Mouse (Mus musculus): ENCODE data around the gene Cideb.

Gene Cideb

GRCm38 (mm10) chr14:55721700-55722437 is 36.4 kb downstream of the Cideb start, which contains the start of gene Rabggta:
Gene Rabggta (minus strand): TSS chr14:55722263.
- DNase-seq = peak; percentile 99

DNA sequence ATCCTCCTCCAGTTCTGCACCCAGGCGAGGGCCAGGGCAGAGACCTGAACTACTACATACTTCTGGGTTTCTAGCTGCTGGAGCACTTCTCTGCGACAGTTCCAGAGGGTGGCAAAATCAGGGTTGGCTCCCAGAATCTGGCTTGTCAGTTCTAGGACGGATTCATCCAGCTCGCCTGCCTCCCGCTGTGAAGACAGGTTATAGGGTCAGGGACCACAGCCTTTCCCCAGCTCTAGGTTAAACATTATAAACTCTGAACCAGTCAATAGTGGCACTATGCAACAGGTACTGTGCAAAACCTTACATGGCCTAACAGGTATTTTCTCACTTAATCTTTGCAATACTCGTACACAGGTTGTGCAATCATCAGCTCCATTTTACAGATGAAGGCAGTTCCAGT is 37.2 kb downstream of the Cideb start:
- no peak for DNase-seq

DNA sequence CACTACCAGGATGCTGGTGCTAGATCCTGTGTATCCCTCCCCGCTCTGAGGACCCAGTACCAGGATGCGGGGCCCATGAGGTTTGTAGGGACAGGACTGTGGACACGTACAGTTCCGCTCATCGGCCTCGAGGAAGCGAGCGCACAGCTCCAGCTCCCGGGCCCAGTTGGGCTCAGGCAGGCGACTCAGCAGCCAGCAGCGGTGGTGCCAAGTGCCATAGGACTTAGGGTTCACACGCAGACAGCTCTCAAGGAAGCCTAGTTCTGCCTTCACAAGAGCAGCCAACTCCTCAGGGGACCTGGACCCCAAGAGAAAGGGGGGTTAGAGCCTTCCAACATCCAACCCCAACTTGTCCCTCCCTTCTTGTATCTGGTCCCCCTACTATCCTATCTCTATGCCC is 37.6 kb downstream of the Cideb start:
- DNase-seq = no peak

DNA sequence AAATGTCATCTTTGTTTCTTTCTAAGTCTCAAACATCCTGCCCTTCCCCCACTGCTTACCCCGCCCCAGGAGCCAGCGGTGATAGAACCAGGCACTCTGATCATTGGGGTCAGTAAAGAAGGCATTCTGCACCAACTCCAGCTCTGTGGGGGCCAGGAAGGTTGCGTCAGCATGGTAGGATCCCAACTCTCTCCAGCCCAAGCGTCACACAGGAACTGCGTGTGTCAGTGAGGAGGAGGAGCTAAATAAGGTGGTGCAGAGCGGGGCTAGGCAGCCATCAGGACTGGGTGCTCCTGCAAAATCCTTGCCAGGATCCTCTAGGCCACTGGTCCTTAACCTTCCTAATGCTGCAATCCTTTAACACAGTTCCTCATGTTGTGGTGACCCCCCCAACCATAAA is 38.5 kb downstream of the Cideb start:
- DNase-seq = peak; percentile 83

GRCm38 (mm10) chr14:55716884-55717283 is 41.4 kb downstream of the Cideb start:
- DNase-seq = peak; percentile 81

GRCm38 (mm10) chr14:55716271-55716670 is 42.0 kb downstream of the Cideb start:
- peak; percentile 85 for DNase-seq

DNA sequence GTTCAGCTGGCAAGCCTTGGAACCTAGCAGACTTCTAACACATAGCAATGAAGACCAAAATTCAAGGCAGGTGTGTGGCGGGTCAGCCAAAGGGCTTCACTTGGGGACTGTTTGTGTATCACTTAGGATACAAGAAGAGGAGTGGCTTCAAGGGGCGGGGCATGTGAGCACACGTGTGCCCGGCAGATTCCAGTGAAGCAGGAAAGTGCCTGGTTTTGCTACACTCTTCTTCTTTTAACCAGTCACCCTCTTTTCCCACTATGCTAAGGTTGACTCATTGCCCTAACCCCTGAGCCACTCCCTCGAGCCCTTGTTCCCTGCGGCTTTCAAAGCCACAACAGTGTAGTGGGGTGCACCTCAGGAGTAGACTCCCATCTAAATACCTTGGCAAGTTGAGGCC is 43.4 kb downstream of the Cideb start:
- DNase-seq = peak; percentile 82

- no peak for DNase-seq
Measured at GRCm38 (mm10) chr14:55713729-55714122, 44.5 kb downstream of the Cideb start, which contains the start of gene Tgm1. Gene Tgm1 (minus strand): TSS chr14:55713926.

DNA sequence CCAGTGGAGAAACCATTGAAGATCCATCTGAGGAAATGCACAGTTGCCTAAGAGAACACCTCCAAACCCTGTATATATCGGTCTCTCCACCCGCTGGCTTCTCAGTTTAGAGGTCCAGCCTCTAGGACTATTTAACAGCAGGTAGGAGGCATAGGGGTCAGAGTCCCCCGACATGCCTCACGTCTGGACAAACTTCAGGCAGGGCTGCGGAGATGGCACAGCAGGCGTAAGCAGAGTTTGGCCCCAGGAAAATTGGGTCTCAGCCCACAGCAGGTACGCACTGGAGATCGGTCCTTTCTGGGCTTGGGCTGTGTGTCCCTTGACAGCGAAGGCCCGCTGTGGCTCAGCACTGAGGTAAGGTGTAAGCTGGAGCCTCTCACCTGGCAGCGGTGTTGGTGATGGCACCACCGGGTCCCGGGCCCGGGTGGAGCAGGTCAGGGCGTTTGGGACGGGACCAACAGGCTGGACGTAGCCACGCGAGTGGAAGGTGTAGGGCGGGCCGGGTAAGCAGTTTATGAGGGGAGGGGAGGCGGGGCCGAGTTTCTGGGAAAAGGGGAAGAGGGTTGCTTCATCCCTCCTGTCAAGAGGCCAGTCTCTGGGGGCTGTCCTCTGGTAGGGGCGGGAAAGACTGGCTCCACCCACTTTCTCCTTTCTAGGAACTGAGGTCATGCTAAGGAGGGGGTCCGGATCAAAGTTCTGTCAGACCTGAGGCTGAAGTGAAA is 45.1 kb downstream of the Cideb start:
- peak; percentile 97 for DNase-seq

- DNase-seq = no peak
Measured at GRCm38 (mm10) chr14:55711786-55712185, 46.5 kb downstream of the Cideb start.

GRCm38 (mm10) chr14:55709509-55709908 is 48.7 kb downstream of the Cideb start:
- no peak for DNase-seq

DNA sequence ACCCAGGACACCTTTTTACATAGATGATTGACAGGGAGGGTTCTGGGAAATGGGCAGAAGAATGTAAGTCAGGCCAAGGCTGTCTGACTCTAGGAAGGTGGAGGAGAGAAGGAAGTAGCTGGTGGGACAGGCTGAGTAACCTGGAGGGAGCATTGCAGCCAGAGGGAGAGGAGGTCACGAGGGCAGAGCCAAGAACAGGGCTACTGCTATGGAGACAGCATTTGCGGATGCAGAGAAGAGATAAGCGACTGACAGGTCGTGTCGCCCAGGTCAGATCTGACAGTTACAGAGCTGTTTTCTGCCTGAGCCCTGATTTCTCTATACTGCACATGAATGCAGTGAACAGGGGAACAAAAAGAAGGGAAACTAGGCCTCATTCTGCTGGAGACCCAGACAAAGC is 50.9 kb downstream of the Cideb start:
- DNase-seq = no peak

DNA sequence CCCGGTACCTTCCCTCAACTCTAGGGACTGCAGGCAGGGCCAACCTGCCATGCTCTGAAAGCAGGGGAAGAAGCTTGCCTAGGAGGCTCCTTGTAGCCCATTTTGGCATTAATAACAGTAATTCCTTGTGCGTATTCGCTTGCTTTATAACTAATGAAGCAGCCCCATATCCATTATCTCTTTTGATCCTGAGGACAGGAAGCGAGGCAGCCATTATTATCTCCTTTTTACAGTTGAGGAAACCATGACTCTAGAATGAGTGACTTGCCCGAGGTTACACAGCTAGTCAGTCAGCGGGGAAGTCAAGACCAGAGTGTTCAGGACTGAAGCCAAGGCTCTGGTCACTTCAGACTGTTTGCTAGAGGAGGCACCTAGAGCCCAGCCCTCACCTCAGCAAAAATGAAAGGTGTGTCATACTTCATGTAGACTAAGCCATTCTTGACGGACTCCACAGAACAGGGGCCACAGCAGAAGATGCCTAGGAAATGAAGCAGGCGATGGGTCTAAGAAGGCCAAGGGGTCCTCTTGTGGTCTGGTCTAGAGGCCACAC is 52.1 kb downstream of the Cideb start:
- peak; percentile 86 for DNase-seq

Measured in heart, adult 11 months (tissue).